Mouse (Mus musculus) kidney, adult 9 months (tissue): ENCODE measurements at regions not wholly inside any gene's neighbourhood (a gene's known extent, or its start where the extent isn't known, plus 50 kb on each side); places are given as distances from the start of the nearest gene placed in this dataset.
"Not testable (repeated sequence)": the region's sequence is repeated elsewhere in the genome, so short reads cannot be mapped to it uniquely, and the experiment has no call there.

Source experiments
- DNase-seq: peaks from one replicate; pipeline ENCODE4 v3.0.0; 2022

GRCm38 (mm10) chr1:166901574-166901973, 99.6 kb upstream of the Fam78b start:
- DNase-seq = no peak

- DNase-seq = no peak
Observed at GRCm38 (mm10) chr1:166903417-166903816, 97.8 kb upstream of the Fam78b start.

GRCm38 (mm10) chr1:166908231-166908805, 92.9 kb upstream of the Fam78b start:
- DNase-seq = no peak

- DNase-seq = not testable (repeated sequence)
Observed at GRCm38 (mm10) chr1:166912195-166912594, 89.0 kb upstream of the Fam78b start.

- no peak for DNase-seq
Observed at GRCm38 (mm10) chr1:166922911-166923712, 78.1 kb upstream of the Fam78b start.

GRCm38 (mm10) chr1:166923713-166923975, 77.6 kb upstream of the Fam78b start:
- DNase-seq = no peak

- no peak for DNase-seq
Observed at GRCm38 (mm10) chr1:166924126-166924525, 77.1 kb upstream of the Fam78b start.

GRCm38 (mm10) chr1:166926078-166926477, 75.1 kb upstream of the Fam78b start:
- DNase-seq = no peak

GRCm38 (mm10) chr1:166939744-166940143, 61.5 kb upstream of the Fam78b start:
- DNase-seq = not testable (repeated sequence)

GRCm38 (mm10) chr1:166940146-166941076, 60.8 kb upstream of the Fam78b start:
- not testable (repeated sequence) for DNase-seq

GRCm38 (mm10) chr1:166942201-166942600, 59.0 kb upstream of the Fam78b start:
- no peak for DNase-seq

GRCm38 (mm10) chr1:166944540-166944939, 56.7 kb upstream of the Fam78b start:
- DNase-seq = no peak

- no peak for DNase-seq
Observed at GRCm38 (mm10) chr1:166947844-166948702, 53.1 kb upstream of the Fam78b start.
